Mouse (Mus musculus): ENCODE measurements around the gene Tmprss6. TPM values are rescaled to one million over a fixed set of nuclear protein-coding genes. Genes with fewer than 3 reads are reported as not detected.

The Tmprss6 gene
- polyA plus RNA-seq, 1 experiment from 2014 or later, result not detected

GRCm38 (mm10) chr15:78402423-78402822 is 66.0 kb downstream of the Tmprss6 start:
- Histone ChIP-seq H3K79me2 (ENCODE audit: inconsistent target) (no peaks in the 10 kb centered on the region), H3K27ac (peak overlapping the region; percentile 46; the same call in 1 of the 2 replicates), H3K4me3 (ENCODE audit: inconsistent target) (no peak overlapping the region), H3K36me3 (ENCODE audit: inconsistent target) (no peaks in the 10 kb centered on the region)
- 87% methylated on average over 7 of the region's 7 CpGs for WGBS (ENCODE audit: missing documents)

- no peak overlapping the region for H3K4me3 ChIP-seq (ENCODE audit: inconsistent target)
- 40% methylated on average over 4 of the region's 4 CpGs for WGBS (ENCODE audit: missing documents)
- H3K79me2 ChIP-seq (ENCODE audit: inconsistent target), result no peaks in the 10 kb centered on the region
- peak overlapping the region; percentile 46 for H3K27ac ChIP-seq
- no peaks in the 10 kb centered on the region for H3K36me3 ChIP-seq (ENCODE audit: inconsistent target)
These were observed 66.5 kb downstream of the Tmprss6 start for GRCm38 (mm10) chr15:78401921-78402320.

- Histone ChIP-seq H3K36me3 (ENCODE audit: inconsistent target) (no peaks in the 10 kb centered on the region), H3K4me3 (ENCODE audit: inconsistent target) (no peak overlapping the region), H3K79me2 (ENCODE audit: inconsistent target) (no peaks in the 10 kb centered on the region), H3K27ac (peak overlapping the region; percentile 46)
- 46% methylated on average over 6 of the region's 6 CpGs for WGBS (ENCODE audit: missing documents)
These were observed 67.1 kb downstream of the Tmprss6 start for GRCm38 (mm10) chr15:78401345-78401744.

- no peaks in the 10 kb centered on the region for H3K36me3 ChIP-seq (ENCODE audit: inconsistent target)
- no peaks in the 10 kb centered on the region for H3K79me2 ChIP-seq (ENCODE audit: inconsistent target)
- 93% methylated on average over 8 of the region's 8 CpGs for WGBS (ENCODE audit: missing documents)
- no peak within 1 kb of the TSS for H3K27ac ChIP-seq
- no peak within 1 kb of the TSS for H3K4me3 ChIP-seq (ENCODE audit: inconsistent target)
These were observed 72.9 kb downstream of the Tmprss6 start, which contains the start of gene Tex33 for GRCm38 (mm10) chr15:78395478-78395962. Gene Tex33, minus strand, starts transcription at chr15:78395912.

- Histone ChIP-seq H3K36me3 (ENCODE audit: inconsistent target) (no peaks in the 10 kb centered on the region), H3K4me3 (ENCODE audit: inconsistent target) (no peak overlapping the region), H3K79me2 (ENCODE audit: inconsistent target) (no peaks in the 10 kb centered on the region), H3K27ac (no peak overlapping the region)
- 70% methylated on average over 3 of the region's 3 CpGs for WGBS (ENCODE audit: missing documents)
These were observed 77.6 kb downstream of the Tmprss6 start for GRCm38 (mm10) chr15:78390855-78391254.

Other genes with a start within 250 kb of the Tmprss6 start
- gene Ncf4, start 223.8 kb downstream of the Tmprss6 start, polyA plus RNA-seq (2018), result 91.7 to 151 TPM (median 136 TPM) in 3 replicates
- gene Csf2rb2, start 162.9 kb downstream of the Tmprss6 start, polyA plus RNA-seq (2018), result 77.0 to 225 TPM (median 156 TPM) in 3 replicates
- 65.3 to 406 TPM (median 143 TPM) in 3 replicates for gene Csf2rb, start 142.9 kb downstream of the Tmprss6 start, polyA plus RNA-seq (2018)
- not detected in 3 replicates for gene Tex33, start 72.7 kb downstream of the Tmprss6 start, polyA plus RNA-seq (2018)
- gene Tst, start 62.7 kb downstream of the Tmprss6 start, polyA plus RNA-seq (2018), result 4.4 to 12.5 TPM (median 7.0 TPM) in 3 replicates
- gene Mpst, start 62.2 kb downstream of the Tmprss6 start, polyA plus RNA-seq (2018), result 16.6 to 43.2 TPM (median 18.6 TPM) in 3 replicates
- gene Kctd17, start 40.1 kb downstream of the Tmprss6 start, polyA plus RNA-seq (2018), result 6.9 to 12.1 TPM (median 10.0 TPM) in 3 replicates
- 0.12 to 0.16 TPM in 2 of 3 replicates, not detected in the other for gene Il2rb, start 26.6 kb upstream of the Tmprss6 start, polyA plus RNA-seq (2018)
- gene C1qtnf6, start 62.8 kb upstream of the Tmprss6 start, polyA plus RNA-seq (2018), result 2.9 to 6.5 TPM (median 3.7 TPM) in 3 replicates
- gene Sstr3, start 76.1 kb upstream of the Tmprss6 start, polyA plus RNA-seq (2018), result not detected in 3 replicates
- 169 to 717 TPM (median 258 TPM) in 3 replicates for gene Rac2, start 104.1 kb upstream of the Tmprss6 start, polyA plus RNA-seq (2018)
- gene Cyth4, start 128.4 kb upstream of the Tmprss6 start, polyA plus RNA-seq (2018), result 240 to 319 TPM (median 275 TPM) in 3 replicates